Mouse (Mus musculus) liver, embryonic 14.5 days (tissue): Measurements from ENCODE around the gene Homer2. TPM values are rescaled to one million over a fixed set of nuclear protein-coding genes. Genes with fewer than 3 reads are reported as not detected.

Experiments used
- ATAC-seq: fragments of 200-750 bp; cut with Nextera tagmentation; 2 replicates; pipeline ENCODE4 v1.8.0; 2017; ENCODE audit warnings: moderate number of reproducible peaks, mild to moderate bottlenecking, moderate library complexity; ENCODE audit not compliant: insufficient read depth
- DNase-seq, 3 experiments: peaks; one replicate each; pipeline ENCODE4 v3.0.0-alpha.2; 2012 to 2013; ENCODE audit warnings: low read depth in 3 of 3, low spot score in 3 of 3
- H3K27ac ChIP-seq: fragments of 300-500 bp; sonication (generic); 2 replicates; pipeline ENCODE4 v1.5.1; 2014; ENCODE audit warnings: moderate library complexity, mild to moderate bottlenecking, control low read depth, inconsistent platforms
- H3K27me3 ChIP-seq: fragments of 300-500 bp; sonication (generic); 2 replicates; pipeline ENCODE4 v1.6.1; 2014; ENCODE audit warnings: mild to moderate bottlenecking, low read length, moderate library complexity; ENCODE audit not compliant: control insufficient read depth, insufficient read depth
- H3K36me3 ChIP-seq: fragments of 300-500 bp; sonication (generic); replicated peaks from 2 replicates; pipeline ENCODE4 v1.6.1; 2014; ENCODE audit warnings: low read depth; ENCODE audit not compliant: control insufficient read depth, insufficient read depth
- H3K4me1 ChIP-seq, 2 experiments: fragments of 200-500 bp in 1 of 2; fragments of 300-500 bp in 1 of 2; sonication (generic) in 1 of 2; replicated peaks; 2 replicates each; pipeline ENCODE4 v1.6.1; 2012 to 2014; ENCODE audit warnings: antibody characterized with exemption in 1 of 2, inconsistent platforms in 1 of 2, low read length in 1 of 2; ENCODE audit not compliant: control insufficient read depth in 2 of 2, insufficient read depth in 2 of 2
- H3K4me2 ChIP-seq: fragments of 300-500 bp; sonication (generic); 2 replicates; pipeline ENCODE4 v1.6.1; 2014; ENCODE audit warnings: low read depth, mild to moderate bottlenecking, control low read depth, moderate library complexity
- H3K4me3 ChIP-seq, 2 experiments: fragments of 200-500 bp in 1 of 2; fragments of 300-500 bp in 1 of 2; sonication (generic) in 1 of 2; 2 replicates each; pipeline ENCODE4 v1.5.1; 2012 to 2014; ENCODE audit warnings: low read depth in 2 of 2, low read length in 2 of 2, mild to moderate bottlenecking in 2 of 2, control low read depth in 1 of 2, inconsistent platforms in 1 of 2, moderate library complexity in 1 of 2; ENCODE audit not compliant: insufficient read depth in 1 of 2
- H3K9ac ChIP-seq: fragments of 300-500 bp; sonication (generic); replicated peaks from 2 replicates; pipeline ENCODE4 v1.6.1; 2014; ENCODE audit warnings: mild to moderate bottlenecking, control low read depth, moderate library complexity
- H3K9me3 ChIP-seq: fragments of 300-500 bp; sonication (generic); 2 replicates; pipeline ENCODE4 v1.6.1; 2016; ENCODE audit warnings: low read length, mixed read lengths; ENCODE audit not compliant: control insufficient read depth
- CTCF ChIP-seq: IDR thresholded peaks from 2 replicates; pipeline ENCODE4 v1.5.1; 2016; ENCODE audit warnings: antibody characterized with exemption, low read depth, control low read depth
- EP300 ChIP-seq: IDR thresholded peaks from 2 replicates; pipeline ENCODE4 v1.6.1; 2016; ENCODE audit warnings: antibody characterized with exemption, low read depth
- WGBS: fragments of 180-500 bp; shearing (Covaris S2); extraction: QIAGEN DNeasy Blood & Tissue Kit; methylation state at CpG from one replicate; pipeline ENCODE4 v1.1.7; 2014; ENCODE audit not compliant: insufficient replicate concordance; 5-methylcytosine and 5-hydroxymethylcytosine counted together
- polyA plus RNA-seq, 2 experiments: library from polyadenylated mRNA; depleted of rRNA in 1 of 2; stranded (reverse) in 1 of 2; unstranded in 1 of 2; fragments of >200 nt; fragmentation: Nextera tagmentation in 1 of 2; extraction: Ambion mirVana in 1 of 2; gene quantifications; 2 replicates each; pipeline versions ENCODE4 v1.2.1 to v1.2.3; 2012 to 2014

Gene Homer2
- polyA plus RNA-seq, 2 experiments, result 2.6 to 2.8 TPM

DNA sequence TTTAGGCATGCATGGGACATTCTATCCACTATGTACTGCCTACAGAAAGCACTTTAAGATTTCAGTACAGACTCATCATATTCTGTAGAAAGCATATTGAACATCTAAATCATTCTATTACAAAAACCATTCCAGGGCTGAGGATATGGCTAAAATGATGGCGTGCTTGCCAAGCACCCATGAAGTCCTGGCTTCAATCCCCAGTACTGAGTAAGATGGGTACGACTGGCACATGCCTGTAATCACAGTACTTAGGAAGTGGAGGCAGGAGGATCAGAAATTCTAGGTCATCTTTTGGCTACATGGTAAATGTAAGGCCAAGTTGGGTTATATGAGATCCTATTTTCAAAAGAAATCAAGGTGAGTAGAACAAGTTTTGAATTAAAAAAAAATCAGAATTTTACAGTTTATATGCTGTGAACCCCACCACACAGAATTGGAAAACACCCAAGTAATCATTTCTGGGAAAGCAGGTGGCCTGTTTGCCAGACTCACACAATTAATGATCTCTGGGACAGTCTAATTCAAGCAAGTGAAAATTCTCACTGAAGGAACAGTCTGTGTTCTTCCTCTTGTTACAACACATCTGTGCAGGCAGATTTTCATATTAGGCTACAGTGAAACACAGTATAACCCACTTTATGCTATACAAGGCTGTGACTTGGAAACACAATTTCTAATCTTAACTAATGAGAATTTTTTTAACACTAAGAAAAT, 49.5 kb downstream of the Homer2 start:
- Histone ChIP-seq H3K36me3 (no peaks in the 10 kb centered on the region), H3K27me3 (no peaks in the 10 kb centered on the region), H3K9ac (no peak overlapping the region), H3K9me3 (no peaks in the 10 kb centered on the region), H3K4me2 (no peak overlapping the region), H3K27ac (no peak overlapping the region), H3K4me1 (no peaks in the 10 kb centered on the region), H3K4me3 (no peak overlapping the region)
- ATAC-seq (no peak), DNase-seq (no peak)
- TF ChIP-seq CTCF, result no peak
- TF ChIP-seq EP300, result no peak
- WGBS, result 57% methylated on average over 2 of the region's 2 CpGs

DNA sequence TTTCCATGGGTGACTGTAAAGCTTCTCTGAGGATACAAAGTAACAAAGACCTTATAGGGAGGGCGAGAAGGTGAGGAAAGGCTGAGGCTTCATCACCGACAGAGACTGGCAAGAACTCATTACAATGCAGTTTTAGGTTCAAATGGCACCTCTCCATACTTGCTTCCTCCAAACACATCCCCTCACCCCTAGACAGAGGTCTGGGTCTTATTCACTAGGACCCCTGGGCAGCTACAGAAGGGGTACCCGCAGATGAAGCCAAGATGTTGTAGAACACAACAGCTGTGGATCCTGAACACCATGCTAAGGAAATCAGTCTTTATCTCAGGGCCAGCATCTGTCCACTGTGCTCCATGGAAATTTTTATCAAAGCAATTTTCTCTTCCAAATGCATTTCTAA, 50.3 kb downstream of the Homer2 start:
- no peak for TF ChIP-seq CTCF
- no peak for TF ChIP-seq EP300
- H3K9me3 ChIP-seq, result no peaks in the 10 kb centered on the region
- H3K4me2 ChIP-seq, result no peak overlapping the region
- no peak for ATAC-seq
- H3K4me3 ChIP-seq, result no peak overlapping the region
- 71% methylated on average over 3 of the region's 3 CpGs for WGBS
- no peaks in the 10 kb centered on the region for H3K36me3 ChIP-seq
- H3K9ac ChIP-seq, result no peak overlapping the region
- no peak for DNase-seq
- no peaks in the 10 kb centered on the region for H3K27me3 ChIP-seq
- no peak overlapping the region for H3K27ac ChIP-seq
- H3K4me1 ChIP-seq, result no peaks in the 10 kb centered on the region

DNA sequence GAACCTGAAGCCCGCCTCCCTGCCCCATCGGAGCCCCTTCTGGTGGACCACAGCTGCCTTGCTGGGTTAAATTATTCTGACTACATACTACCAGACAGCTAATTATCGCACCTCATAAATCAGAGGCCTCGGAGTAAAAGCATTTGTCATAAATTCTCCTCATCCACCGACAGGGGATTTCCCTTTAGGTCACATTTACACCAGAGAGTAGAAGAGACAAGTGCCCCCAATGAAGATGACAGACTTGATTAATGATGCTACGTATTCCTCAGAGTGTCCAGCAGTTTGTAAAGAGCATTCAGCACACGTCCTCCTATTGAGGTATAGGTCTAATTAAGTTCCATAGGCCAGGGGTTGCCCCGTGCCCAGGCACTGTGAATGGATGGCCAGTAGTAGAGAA, 50.7 kb downstream of the Homer2 start:
- Histone ChIP-seq H3K27me3 (no peaks in the 10 kb centered on the region), H3K27ac (no peak overlapping the region), H3K36me3 (no peaks in the 10 kb centered on the region), H3K4me3 (no peak overlapping the region), H3K9ac (no peak overlapping the region), H3K4me2 (no peak overlapping the region), H3K4me1 (no peaks in the 10 kb centered on the region), H3K9me3 (no peaks in the 10 kb centered on the region)
- WGBS, result 63% methylated on average over 8 of the region's 8 CpGs
- DNase-seq, result no peak
- no peak for ATAC-seq
- no peak for TF ChIP-seq CTCF
- TF ChIP-seq EP300, result no peak

DNA sequence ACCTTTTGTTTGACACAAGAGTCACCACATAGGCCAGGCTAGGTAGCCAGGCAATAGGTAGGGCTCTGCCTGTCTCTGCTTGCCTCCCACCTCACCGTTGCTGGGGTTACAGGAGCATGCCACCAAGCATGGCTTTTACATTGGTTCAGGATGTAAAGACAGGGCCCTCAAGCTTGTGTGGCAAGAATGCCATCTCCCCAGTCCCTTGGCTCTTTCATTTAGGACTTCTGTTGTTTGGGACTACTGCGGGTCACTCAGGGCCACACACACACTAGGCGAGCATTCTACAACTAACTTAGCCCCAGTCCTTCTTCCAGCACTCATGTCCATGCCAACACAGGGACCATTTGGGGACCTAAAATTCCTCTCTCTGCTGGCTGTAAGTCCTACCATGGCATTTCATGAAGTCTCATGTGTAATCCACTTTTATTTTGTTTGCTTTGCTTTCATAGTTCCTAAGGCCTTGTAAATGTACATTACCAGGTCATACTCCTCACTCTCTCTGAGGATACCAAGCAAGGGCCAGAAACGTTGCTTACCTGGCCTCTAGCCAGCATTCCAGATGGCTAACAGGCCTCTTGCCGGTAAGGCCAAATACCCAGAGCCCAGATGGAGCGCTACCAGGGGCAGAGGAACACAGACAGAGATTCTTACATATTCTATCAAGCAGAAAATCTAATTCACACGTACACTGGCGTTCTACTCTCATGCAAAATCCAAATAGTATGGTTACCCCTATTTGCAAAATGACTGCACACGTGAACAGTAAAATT, 52.2 kb downstream of the Homer2 start:
- no peak overlapping the region for H3K27ac ChIP-seq
- ATAC-seq (no peak), DNase-seq (no peak)
- TF ChIP-seq CTCF (no peak), EP300 (no peak)
- no peak overlapping the region for H3K4me3 ChIP-seq
- no peaks in the 10 kb centered on the region for H3K9me3 ChIP-seq
- H3K27me3 ChIP-seq, result no peaks in the 10 kb centered on the region
- H3K4me1 ChIP-seq, result no peaks in the 10 kb centered on the region
- H3K4me2 ChIP-seq, result no peak overlapping the region
- no peaks in the 10 kb centered on the region for H3K36me3 ChIP-seq
- WGBS, result 69% methylated on average over 9 of the region's 9 CpGs
- no peak overlapping the region for H3K9ac ChIP-seq

DNA sequence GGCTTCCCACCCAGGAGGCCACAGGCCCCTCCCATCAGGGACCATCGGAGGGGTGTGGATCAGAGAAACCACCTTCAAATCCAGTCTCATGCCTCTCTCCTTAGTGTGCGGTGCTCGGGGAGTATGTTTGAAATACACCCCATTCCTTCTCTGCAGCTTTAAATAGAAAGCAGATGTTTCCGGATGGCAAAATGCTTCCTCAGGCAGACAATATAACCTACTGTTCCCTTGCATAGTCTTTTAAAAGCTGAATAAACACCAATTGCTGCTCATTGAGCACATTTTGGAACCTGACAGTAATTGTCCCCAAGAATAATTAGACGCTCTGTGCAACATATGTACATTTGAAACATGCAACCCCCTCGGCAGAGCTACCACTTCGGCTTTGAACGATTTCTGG, 53.3 kb downstream of the Homer2 start:
- no peak overlapping the region for H3K9ac ChIP-seq
- no peak for TF ChIP-seq EP300
- no peak for TF ChIP-seq CTCF
- DNase-seq (no peak), ATAC-seq (no peak)
- no peaks in the 10 kb centered on the region for H3K27me3 ChIP-seq
- no peak overlapping the region for H3K4me3 ChIP-seq
- H3K27ac ChIP-seq, result no peak overlapping the region
- no peaks in the 10 kb centered on the region for H3K4me1 ChIP-seq
- 56% methylated on average over 8 of the region's 8 CpGs for WGBS
- no peak overlapping the region for H3K4me2 ChIP-seq
- no peaks in the 10 kb centered on the region for H3K36me3 ChIP-seq
- no peaks in the 10 kb centered on the region for H3K9me3 ChIP-seq
